Mouse (Mus musculus): ENCODE results near the gene Sept8.

DNA sequence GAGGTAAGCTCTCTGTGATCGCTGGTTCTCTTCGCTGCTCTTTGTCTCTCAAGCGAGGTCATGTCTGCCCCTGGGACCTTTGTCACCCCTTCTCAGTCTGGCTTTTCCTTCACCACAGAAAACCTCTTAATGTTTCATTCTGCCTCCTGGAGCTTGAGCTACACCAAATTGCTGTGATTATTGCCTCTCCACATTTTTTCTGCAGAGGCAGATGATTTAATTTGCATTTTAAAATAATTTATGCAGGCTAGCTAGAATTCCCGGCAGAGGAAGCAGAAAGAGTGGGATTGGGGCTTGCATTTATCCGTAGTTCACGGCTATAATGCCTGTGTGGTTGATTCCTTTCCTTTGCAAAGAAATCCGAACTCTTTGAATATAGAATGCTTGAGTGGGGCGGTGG is 43.4 kb upstream of the Sept8 start:
- TF ChIP-seq MAFK (IDR thresholded peaks at IDR 0.05; ENCODE audit: insufficient read depth, low read depth, low read length) (no peak), HCFC1 (IDR thresholded peaks at IDR 0.05; ENCODE audit: borderline replicate concordance, insufficient read depth, low read length) (no peak), ZNF384 (IDR thresholded peaks at IDR 0.05; ENCODE audit: low read depth, low read length) (no peak), ZC3H11A (IDR thresholded peaks at IDR 0.05; ENCODE audit: borderline replicate concordance, low read depth, low read length) (no peak)
